Mouse (Mus musculus): ENCODE data around the gene Rraga. TPM values are rescaled to one million over a fixed set of nuclear protein-coding genes. Genes with fewer than 3 reads are reported as not detected.

Gene Rraga
- polyA plus RNA-seq (2015; fragmentation: Nextera tagmentation; extraction: Ambion mirVana): 68.5 and 86.6 TPM in 2 replicates

DNA sequence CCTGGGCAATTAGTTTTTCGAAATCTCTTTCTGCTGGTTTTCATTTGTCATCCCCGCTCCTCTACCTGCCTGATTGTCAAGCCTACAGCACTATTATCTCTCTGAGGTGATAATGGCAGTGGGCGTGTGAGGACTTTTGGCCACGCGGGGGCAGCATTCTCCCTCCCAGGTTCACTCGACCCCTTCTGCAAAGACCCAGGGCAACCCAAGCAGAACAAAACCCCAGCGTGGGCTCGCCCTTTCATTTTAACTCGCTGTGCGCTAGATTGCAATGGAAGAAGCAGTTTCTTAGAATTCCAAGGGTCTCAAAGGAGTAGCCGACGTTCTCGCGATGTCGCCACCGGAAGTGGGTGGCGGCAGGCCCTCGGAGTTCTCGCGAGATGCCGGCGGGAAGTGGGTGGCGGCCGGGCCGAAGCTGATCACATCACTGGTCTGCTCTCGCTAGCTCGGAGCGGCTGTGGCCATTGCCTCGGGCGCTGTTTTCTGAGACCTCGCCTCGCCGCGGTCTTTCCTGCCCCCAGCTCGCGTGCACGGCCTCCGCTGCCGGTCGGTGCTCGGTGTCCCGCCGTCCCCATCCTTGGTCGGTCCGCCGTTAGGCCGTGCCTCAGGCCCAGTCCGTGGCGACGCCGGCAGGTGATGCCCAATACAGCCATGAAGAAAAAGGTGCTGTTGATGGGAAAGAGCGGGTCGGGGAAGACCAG is at the start of gene Rraga:
TSS of gene Rraga (plus strand) at position 386 of the 701 bp plus-strand sequence.
- peak within 1 kb of the TSS; percentile 96 for H3K27ac ChIP-seq (ENCODE audit: low read length)
- H3K36me3 ChIP-seq (ENCODE audit: control insufficient read depth, insufficient read depth): no peaks in the 10 kb centered on the region
- peak; percentile 97 for ATAC-seq (replicated peaks; ENCODE audit: extremely low read depth, insufficient read depth, low FRiP score)
- no peaks in the 10 kb centered on the region for H3K9me3 ChIP-seq (replicated peaks; ENCODE audit: control insufficient read depth, low read length)
- H3K4me2 ChIP-seq (ENCODE audit: low read depth, low read length): peak within 1 kb of the TSS; percentile 95
- H3K4me1 ChIP-seq (ENCODE audit: control insufficient read depth, insufficient read depth, low read length): peaks cover 17% of the 10 kb centered on the region
- under 1% methylated on average over 52 of the region's 53 CpGs for WGBS
- H3K27me3 ChIP-seq (ENCODE audit: control insufficient read depth, insufficient read depth, low read length): no peaks in the 10 kb centered on the region
- peak within 1 kb of the TSS; percentile 96 for H3K9ac ChIP-seq (ENCODE audit: low read length)
- peak within 1 kb of the TSS; percentile 92 for H3K4me3 ChIP-seq (ENCODE audit: low read length)

DNA sequence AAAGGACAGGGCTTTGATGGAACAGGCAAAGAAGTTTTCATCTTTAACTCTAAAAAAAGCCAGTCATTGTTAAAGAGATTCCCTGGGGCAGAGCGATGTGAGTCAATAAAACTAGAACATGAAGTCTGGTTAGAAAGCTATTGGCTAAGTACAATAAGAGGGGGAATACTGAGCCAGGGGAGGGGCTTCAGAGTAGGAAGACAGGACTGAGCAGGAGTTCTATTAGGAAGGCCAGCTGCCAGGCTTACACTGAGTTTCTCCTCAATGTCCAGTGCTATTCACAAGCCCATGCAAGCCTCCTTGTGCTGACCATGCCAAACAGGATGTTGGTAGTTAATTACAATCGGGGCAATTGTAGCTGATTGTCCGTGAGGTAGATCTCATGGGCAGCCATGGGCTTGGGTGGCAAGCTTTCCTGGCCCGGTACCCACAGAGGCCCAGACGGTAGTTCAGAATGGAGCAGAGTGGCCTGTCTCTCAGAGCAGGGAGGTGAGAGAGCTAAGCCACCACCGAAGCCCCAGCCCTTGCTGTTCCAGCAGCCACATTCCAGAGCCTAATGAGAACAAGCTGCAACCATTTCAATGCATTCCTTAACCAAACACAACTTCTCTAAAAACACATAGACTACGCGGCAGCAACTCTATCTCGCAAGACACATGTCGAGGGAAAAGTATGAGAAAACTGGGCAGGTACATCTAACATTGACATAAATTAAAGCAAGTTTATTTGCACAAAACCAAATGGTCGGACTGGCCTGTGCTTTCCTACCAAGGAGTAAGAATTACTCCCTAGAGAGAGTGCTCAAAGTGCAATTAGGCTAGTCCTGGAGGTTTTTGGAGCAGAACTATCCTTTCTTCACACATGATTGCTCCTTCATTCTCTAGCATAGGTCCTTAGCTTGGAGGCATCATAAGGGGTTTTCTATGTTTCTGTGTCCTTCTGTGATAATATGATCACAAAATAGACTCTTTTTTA is 48.0 kb upstream of the Rraga start:
- ATAC-seq (replicated peaks; ENCODE audit: extremely low read depth, insufficient read depth, low FRiP score): no peak
- 53% methylated on average over 11 of the region's 11 CpGs for WGBS
- H3K9ac ChIP-seq (ENCODE audit: low read length): no peak overlapping the region
- H3K27ac ChIP-seq (ENCODE audit: low read length): no peak overlapping the region
- no peak overlapping the region for H3K4me3 ChIP-seq (ENCODE audit: low read length)
- no peaks in the 10 kb centered on the region for H3K9me3 ChIP-seq (replicated peaks; ENCODE audit: control insufficient read depth, low read length)
- no peaks in the 10 kb centered on the region for H3K27me3 ChIP-seq (ENCODE audit: control insufficient read depth, insufficient read depth, low read length)
- H3K36me3 ChIP-seq (ENCODE audit: control insufficient read depth, insufficient read depth): no peaks in the 10 kb centered on the region
- no peaks in the 10 kb centered on the region for H3K4me1 ChIP-seq (ENCODE audit: control insufficient read depth, insufficient read depth, low read length)
- H3K4me2 ChIP-seq (ENCODE audit: low read depth, low read length): no peak overlapping the region

DNA sequence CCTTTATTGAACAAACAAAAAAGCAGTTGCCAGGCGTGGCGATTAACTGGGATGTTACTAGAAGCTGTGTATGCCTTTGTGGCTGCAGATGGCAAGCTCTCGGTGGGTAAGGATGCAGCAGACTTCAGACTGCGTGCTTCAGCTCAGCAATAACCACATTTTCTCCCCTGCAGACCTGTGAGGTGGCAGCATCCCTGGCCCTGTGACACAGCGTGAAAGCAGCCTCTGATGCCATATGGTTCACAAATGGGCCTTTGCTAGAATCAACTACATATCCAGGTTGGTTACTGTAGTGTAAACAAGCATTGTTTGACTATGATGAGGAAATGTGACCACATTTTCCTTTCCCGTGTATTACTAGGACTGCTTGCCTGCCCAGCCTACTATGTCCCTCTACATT is 46.3 kb upstream of the Rraga start:
- H3K36me3 ChIP-seq (ENCODE audit: control insufficient read depth, insufficient read depth): no peaks in the 10 kb centered on the region
- 74% methylated on average over 6 of the region's 6 CpGs for WGBS
- no peak overlapping the region for H3K4me3 ChIP-seq (ENCODE audit: low read length)
- no peak for ATAC-seq (replicated peaks; ENCODE audit: extremely low read depth, insufficient read depth, low FRiP score)
- no peak overlapping the region for H3K4me2 ChIP-seq (ENCODE audit: low read depth, low read length)
- H3K27me3 ChIP-seq (ENCODE audit: control insufficient read depth, insufficient read depth, low read length): no peaks in the 10 kb centered on the region
- H3K9me3 ChIP-seq (replicated peaks; ENCODE audit: control insufficient read depth, low read length): no peaks in the 10 kb centered on the region
- no peaks in the 10 kb centered on the region for H3K4me1 ChIP-seq (ENCODE audit: control insufficient read depth, insufficient read depth, low read length)
- H3K27ac ChIP-seq (ENCODE audit: low read length): no peak overlapping the region
- H3K9ac ChIP-seq (ENCODE audit: low read length): no peak overlapping the region

DNA sequence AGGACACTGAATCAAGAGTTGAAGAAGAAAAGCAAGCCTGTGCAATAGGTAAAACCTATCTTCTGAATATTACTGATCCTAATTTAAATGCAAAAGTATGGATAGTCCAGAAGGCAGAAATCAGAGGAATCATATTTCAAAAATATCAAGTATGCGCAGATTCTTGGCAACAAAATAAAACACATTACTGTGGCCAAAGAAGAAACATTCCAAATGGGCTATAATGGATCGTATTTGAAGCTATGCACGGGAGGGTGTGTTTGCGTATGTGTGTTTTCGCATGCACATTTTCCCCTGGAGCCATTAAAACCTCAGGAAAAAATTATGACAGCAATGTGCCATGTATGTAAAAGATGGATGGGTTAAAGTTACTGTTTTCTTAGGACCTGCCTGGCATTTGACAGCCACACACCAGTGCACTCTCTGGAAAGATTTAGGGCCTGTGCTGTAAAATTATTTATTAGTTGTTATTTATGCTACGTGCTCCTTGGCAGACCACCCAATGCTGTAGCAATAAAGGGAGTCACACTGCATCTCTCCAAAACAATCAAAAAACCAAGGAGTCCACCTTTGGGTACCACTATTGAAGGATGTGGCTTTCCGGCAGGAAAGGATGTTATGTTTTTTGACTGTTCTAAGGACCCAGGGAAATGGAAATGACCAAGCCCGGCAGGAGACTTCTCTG is 41.9 kb upstream of the Rraga start:
- 72% methylated on average over 8 of the region's 8 CpGs for WGBS
- Histone ChIP-seq H3K9ac (ENCODE audit: low read length) (no peak overlapping the region), H3K4me3 (ENCODE audit: low read length) (no peak overlapping the region), H3K4me2 (ENCODE audit: low read depth, low read length) (no peak overlapping the region), H3K4me1 (ENCODE audit: control insufficient read depth, insufficient read depth, low read length) (no peaks in the 10 kb centered on the region), H3K36me3 (ENCODE audit: control insufficient read depth, insufficient read depth) (no peaks in the 10 kb centered on the region), H3K27me3 (ENCODE audit: control insufficient read depth, insufficient read depth, low read length) (no peaks in the 10 kb centered on the region), H3K27ac (ENCODE audit: low read length) (no peak overlapping the region), H3K9me3 (replicated peaks; ENCODE audit: control insufficient read depth, low read length) (no peaks in the 10 kb centered on the region)
- ATAC-seq (replicated peaks; ENCODE audit: extremely low read depth, insufficient read depth, low FRiP score): no peak

DNA sequence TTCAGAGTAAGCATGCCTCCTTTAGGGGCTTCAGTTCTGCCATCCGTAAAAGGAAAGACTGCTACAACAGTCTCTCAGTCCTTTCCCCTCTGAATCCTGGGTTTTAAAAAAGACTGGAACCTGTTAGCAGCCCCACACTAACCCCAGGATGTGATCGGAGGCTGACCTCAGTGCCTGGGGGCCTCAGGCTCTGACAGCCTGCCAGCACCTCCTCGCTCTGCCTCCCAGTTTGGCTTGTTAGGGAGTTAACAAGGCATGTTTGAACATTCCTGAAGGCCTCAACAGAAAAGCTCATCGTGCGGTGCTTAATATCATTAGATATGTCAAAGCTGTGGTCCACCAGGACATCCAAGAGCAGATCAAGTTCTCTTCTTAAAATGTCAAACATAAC is 41.4 kb upstream of the Rraga start:
- Histone ChIP-seq H3K27me3 (ENCODE audit: control insufficient read depth, insufficient read depth, low read length) (no peaks in the 10 kb centered on the region), H3K9me3 (replicated peaks; ENCODE audit: control insufficient read depth, low read length) (no peaks in the 10 kb centered on the region), H3K36me3 (ENCODE audit: control insufficient read depth, insufficient read depth) (no peaks in the 10 kb centered on the region), H3K27ac (ENCODE audit: low read length) (no peak overlapping the region), H3K4me2 (ENCODE audit: low read depth, low read length) (no peak overlapping the region), H3K9ac (ENCODE audit: low read length) (no peak overlapping the region), H3K4me1 (ENCODE audit: control insufficient read depth, insufficient read depth, low read length) (no peaks in the 10 kb centered on the region), H3K4me3 (ENCODE audit: low read length) (no peak overlapping the region)
- ATAC-seq (replicated peaks; ENCODE audit: extremely low read depth, insufficient read depth, low FRiP score): no peak
- 45% methylated on average over 5 of the region's 5 CpGs for WGBS

DNA sequence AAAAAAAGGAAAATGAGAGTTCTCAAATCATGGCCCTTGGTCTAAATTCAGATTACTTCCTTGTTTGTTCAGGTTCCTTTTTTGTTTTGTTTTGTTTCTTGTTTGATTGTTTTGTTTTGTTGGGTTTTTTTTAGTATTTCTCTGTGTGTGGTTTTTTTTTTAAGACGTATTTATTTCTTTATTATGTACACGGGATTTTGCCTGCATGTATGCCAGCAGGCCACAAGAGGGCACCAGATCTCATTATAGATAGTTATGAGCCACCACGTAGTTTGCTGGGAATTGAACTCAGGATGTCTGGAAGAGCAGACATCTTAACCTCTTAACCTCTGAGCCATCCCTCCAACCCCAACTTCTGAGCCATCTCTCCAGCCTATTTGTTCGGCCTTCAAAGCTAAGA is 37.5 kb upstream of the Rraga start:
- WGBS: 40% methylated on average over 4 of the region's 4 CpGs

DNA sequence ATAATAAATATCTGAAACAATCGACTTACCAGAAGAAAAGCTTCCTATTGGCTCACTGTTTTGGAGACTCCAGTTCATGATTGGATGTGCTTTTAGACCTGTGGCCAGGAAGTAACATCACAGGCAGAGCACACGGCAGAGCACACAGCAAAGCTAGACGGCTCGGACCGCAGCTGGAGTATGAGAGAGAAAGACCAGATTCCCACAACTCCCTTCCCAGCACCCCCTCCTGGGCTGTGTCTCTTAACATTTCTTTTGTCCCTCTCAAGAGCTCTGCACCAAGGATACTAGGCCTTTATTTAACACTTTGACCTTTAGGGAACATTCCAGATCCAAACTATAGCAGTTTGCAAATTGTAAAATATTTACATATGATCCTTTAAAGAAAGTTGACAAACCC is 36.5 kb upstream of the Rraga start:
- no peak overlapping the region for H3K27ac ChIP-seq (ENCODE audit: low read length)
- H3K9ac ChIP-seq (ENCODE audit: low read length): no peak overlapping the region
- no peak overlapping the region for H3K4me2 ChIP-seq (ENCODE audit: low read depth, low read length)
- no peaks in the 10 kb centered on the region for H3K36me3 ChIP-seq (ENCODE audit: control insufficient read depth, insufficient read depth)
- ATAC-seq (replicated peaks; ENCODE audit: extremely low read depth, insufficient read depth, low FRiP score): no peak
- H3K9me3 ChIP-seq (replicated peaks; ENCODE audit: control insufficient read depth, low read length): no peaks in the 10 kb centered on the region
- H3K4me1 ChIP-seq (ENCODE audit: control insufficient read depth, insufficient read depth, low read length): no peaks in the 10 kb centered on the region; the same call in 1 of the 2 replicates
- WGBS: 86% methylated on average over 5 of the region's 5 CpGs
- no peak overlapping the region for H3K4me3 ChIP-seq (ENCODE audit: low read length)
- H3K27me3 ChIP-seq (ENCODE audit: control insufficient read depth, insufficient read depth, low read length): no peaks in the 10 kb centered on the region

More for the DNA sequence above, 37.5 kb upstream of the Rraga start:
- H3K9me3 ChIP-seq (replicated peaks; ENCODE audit: control insufficient read depth, low read length): no peaks in the 10 kb centered on the region
- H3K4me3 ChIP-seq (ENCODE audit: low read length): no peak overlapping the region
- no peak overlapping the region for H3K27ac ChIP-seq (ENCODE audit: low read length)
- H3K9ac ChIP-seq (ENCODE audit: low read length): no peak overlapping the region
- H3K4me1 ChIP-seq (ENCODE audit: control insufficient read depth, insufficient read depth, low read length): no peaks in the 10 kb centered on the region
- no peak overlapping the region for H3K4me2 ChIP-seq (ENCODE audit: low read depth, low read length)
- no peaks in the 10 kb centered on the region for H3K36me3 ChIP-seq (ENCODE audit: control insufficient read depth, insufficient read depth)
- no peak for ATAC-seq (replicated peaks; ENCODE audit: extremely low read depth, insufficient read depth, low FRiP score)
- H3K27me3 ChIP-seq (ENCODE audit: control insufficient read depth, insufficient read depth, low read length): no peaks in the 10 kb centered on the region

DNA sequence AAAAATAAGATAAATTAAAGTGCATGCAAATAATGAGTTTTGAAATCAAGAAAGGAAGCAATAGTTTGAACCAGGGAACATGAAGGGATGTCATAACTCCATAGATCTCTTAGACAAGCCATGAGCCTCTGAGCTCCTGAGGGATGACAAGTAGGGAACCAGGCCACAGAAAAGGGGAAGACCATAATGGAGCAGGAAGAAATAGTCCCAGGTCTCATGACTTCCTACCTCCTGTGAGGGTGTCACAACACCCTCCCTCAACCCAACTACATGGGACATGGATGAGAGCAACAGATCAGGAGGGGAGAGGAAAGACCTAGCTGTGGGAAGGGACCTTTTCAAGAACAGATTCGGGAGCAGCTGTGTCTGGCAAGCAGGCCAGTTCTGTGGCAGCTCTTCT is 33.9 kb upstream of the Rraga start:
- Histone ChIP-seq H3K9me3 (replicated peaks; ENCODE audit: control insufficient read depth, low read length) (no peaks in the 10 kb centered on the region), H3K9ac (ENCODE audit: low read length) (no peak overlapping the region), H3K36me3 (ENCODE audit: control insufficient read depth, insufficient read depth) (no peaks in the 10 kb centered on the region), H3K4me1 (ENCODE audit: control insufficient read depth, insufficient read depth, low read length) (peaks cover 6% of the 10 kb centered on the region), H3K27me3 (ENCODE audit: control insufficient read depth, insufficient read depth, low read length) (no peaks in the 10 kb centered on the region), H3K4me3 (ENCODE audit: low read length) (no peak overlapping the region), H3K4me2 (ENCODE audit: low read depth, low read length) (no peak overlapping the region), H3K27ac (ENCODE audit: low read length) (no peak overlapping the region)
- WGBS: 67% methylated on average over 1 of the region's 1 CpGs
- ATAC-seq (replicated peaks; ENCODE audit: extremely low read depth, insufficient read depth, low FRiP score): no peak

All from heart, embryonic 16.5 days (tissue).